Mouse (Mus musculus): ENCODE data around the gene Dnase1l2.
"Not testable (repeated sequence)": the region's sequence is repeated elsewhere in the genome, so short reads cannot be mapped to it uniquely, and the experiment has no call there.

The Dnase1l2 gene

GRCm38 (mm10) chr17:24427170-24427557 lies 15.7 kb downstream of the Dnase1l2 start:
- DNase-seq: peak; percentile 55

GRCm38 (mm10) chr17:24426471-24427169 lies 16.3 kb downstream of the Dnase1l2 start, which contains the start of gene Eci1:
Gene Eci1 (plus strand): TSS chr17:24426641.
- peak; percentile 97 for DNase-seq

- DNase-seq: no peak
These were observed 17.0 kb downstream of the Dnase1l2 start for GRCm38 (mm10) chr17:24425905-24426304.

- DNase-seq: not testable (repeated sequence)
These were observed 17.6 kb downstream of the Dnase1l2 start for GRCm38 (mm10) chr17:24425326-24425725.

GRCm38 (mm10) chr17:24424489-24424888 lies 18.4 kb downstream of the Dnase1l2 start:
- DNase-seq: no peak

GRCm38 (mm10) chr17:24423114-24423513 lies 19.8 kb downstream of the Dnase1l2 start:
- DNase-seq: no peak

- no peak for DNase-seq
These were observed 26.8 kb downstream of the Dnase1l2 start for GRCm38 (mm10) chr17:24416051-24416652.

- DNase-seq: no peak
These were observed 27.9 kb downstream of the Dnase1l2 start for GRCm38 (mm10) chr17:24415011-24415410.

GRCm38 (mm10) chr17:24414230-24414976 lies 28.5 kb downstream of the Dnase1l2 start, which contains the start of gene Rnps1:
Gene Rnps1 (plus strand): TSS chr17:24414565.
- DNase-seq: peak; percentile 95

GRCm38 (mm10) chr17:24413557-24414211 lies 29.2 kb downstream of the Dnase1l2 start:
- no peak for DNase-seq

GRCm38 (mm10) chr17:24407116-24407803 lies 35.6 kb downstream of the Dnase1l2 start:
- no peak for DNase-seq

- no peak for DNase-seq
These were observed 40.5 kb downstream of the Dnase1l2 start for GRCm38 (mm10) chr17:24402371-24402770.

- DNase-seq: no peak
These were observed 48.4 kb downstream of the Dnase1l2 start for GRCm38 (mm10) chr17:24394456-24394855.

GRCm38 (mm10) chr17:24393527-24393926 lies 49.4 kb downstream of the Dnase1l2 start:
- DNase-seq: peak; percentile 16

- peak; percentile 26 for DNase-seq
These were observed 51.8 kb downstream of the Dnase1l2 start for GRCm38 (mm10) chr17:24391149-24391548.

Data from kidney, adult 18-20 months (tissue).